Mouse (Mus musculus): ENCODE data around the gene Lmx1b.

Lmx1b gene

DNA sequence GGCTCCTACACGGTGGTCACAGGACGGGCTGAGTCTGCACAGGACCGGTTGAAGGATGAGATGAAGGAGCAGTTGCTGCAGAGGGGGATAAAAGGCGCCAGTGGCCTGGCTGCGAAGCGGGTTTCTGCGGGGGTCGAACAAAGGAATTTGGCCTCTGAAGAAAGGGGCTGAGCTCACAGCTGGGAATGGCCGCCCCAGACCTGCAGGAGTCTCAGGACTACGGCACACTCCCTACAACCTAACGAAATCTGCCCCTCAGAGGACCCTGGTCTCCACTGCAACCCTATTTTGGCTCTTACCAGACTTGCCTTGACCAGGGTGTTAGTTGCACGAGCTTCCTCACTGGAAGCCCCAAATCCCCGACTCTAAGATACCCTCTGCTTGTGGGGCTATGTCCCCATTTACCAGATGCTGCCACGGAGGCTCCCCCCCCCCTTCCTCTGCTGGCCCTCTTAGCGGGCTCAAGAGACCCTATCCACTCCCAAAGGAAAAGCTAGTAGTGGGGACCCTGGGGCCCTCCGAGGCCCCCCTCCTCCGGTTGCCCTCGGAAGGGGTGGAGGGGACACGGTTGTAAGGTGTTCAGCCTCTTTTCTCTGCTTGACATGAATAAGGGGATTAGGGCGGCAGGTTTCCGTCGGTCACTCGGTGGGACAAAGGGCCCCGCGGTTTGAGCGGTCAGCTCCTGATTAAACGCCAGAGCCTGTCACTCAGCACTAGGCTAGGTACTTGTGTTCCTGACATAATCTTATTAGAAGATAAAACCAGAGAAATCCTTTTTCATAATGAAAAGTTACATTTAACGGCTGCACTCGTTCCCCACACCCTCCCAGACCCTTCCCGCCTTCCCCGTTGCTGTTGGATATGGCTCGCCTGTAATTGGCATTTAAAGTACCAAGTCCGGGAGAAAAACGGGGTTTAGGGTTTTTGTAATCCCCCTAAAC is 10.0 kb downstream of the Lmx1b start:
- DNase-seq (ENCODE audit: low read depth, low spot score): no peak

DNA sequence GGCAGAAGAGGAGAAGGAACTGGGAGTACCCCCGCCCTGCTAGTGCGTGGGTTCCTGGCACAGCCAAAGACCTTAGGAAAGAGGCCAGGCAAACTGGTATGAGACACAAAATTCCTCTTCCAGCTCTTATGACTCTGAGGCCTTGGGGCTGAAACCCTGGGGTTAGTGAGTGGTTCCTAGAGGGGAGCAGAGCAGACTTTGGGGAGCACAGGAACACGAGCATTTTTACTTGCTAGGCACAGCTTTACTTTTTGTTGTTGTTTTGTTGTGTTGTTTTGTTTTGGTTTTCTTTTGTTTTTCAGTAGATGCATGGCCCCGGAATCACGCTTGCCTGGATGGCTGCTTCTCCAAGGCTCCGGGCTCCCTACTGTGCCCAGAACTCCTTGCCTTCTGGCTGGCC is 10.7 kb downstream of the Lmx1b start:
- no peak for DNase-seq (ENCODE audit: low read depth, low spot score)

DNA sequence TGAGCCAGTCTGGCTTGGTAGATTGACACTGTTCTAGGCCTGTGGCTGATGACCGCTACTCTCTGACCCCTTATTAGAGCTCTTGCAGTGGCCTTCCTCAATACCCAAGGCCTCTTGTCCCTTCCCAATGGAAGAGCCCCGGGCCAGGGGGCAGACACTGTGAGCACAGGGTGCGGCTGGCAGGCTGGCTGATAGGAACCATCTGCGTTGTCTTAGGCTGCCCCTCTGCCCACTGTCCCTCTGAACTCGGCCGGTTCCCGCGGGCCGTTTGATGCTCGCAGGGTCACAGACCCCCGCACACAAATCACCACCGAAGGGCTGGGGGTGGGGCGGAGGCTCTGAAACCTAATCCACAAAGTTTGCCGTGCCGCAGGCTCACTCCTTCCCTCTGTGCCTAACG is 11.5 kb downstream of the Lmx1b start:
- DNase-seq (ENCODE audit: low read depth, low spot score): no peak

DNA sequence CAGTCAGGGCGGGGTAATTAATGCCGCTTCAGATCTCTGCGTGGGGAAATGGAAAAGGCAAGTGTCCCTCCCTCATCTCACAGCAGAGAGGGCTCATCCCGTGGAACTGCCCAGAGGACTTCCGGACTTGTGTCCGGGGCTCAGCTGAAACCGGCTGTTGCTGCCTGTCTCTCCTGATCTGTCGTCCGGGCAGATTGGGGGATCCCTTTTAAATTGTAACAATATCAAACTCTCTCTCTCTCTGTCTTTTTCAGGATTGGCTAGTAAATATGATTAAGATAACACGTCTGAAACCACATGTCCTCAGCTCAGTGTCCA is 13.3 kb downstream of the Lmx1b start:
- no peak for DNase-seq (ENCODE audit: low read depth, low spot score)

DNA sequence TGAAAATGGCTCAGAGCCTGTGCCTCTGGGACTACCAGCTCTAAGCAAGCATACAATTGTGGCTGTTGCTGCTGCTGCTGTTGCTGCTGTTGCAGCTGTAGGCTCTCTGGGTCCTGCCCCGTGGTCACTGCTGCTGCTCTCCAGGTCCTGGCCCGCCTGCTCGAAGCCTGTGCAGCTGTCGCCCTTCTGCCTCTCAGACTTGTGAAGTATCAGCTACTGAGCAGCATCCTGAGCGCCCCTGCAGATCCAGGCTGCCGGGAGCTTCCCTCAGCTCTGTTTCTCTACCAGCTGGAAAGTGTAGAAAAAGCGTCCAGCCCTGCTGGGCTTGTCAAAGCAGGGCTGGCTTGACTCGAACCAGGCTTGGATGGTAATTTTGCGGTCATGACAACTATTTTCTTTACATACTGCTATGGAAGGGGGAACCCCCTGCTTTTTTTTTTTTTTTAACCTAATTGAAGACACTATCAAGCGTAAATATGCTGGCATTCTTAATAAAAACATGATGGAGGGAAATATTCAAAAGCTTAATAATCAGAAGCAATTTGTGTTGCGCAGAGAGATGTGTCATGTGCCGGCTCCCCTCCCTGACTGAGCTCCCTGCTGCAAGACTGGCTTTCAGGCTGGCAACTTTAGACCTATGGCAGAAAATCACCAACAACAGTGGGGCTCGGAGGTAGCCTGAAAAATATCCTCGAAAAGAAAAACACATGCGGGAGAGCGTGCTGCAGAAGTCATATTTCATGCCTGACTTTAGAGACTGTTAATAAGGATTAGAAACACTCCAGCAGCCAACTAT is 13.9 kb downstream of the Lmx1b start:
- DNase-seq (ENCODE audit: low read depth, low spot score): no peak

DNA sequence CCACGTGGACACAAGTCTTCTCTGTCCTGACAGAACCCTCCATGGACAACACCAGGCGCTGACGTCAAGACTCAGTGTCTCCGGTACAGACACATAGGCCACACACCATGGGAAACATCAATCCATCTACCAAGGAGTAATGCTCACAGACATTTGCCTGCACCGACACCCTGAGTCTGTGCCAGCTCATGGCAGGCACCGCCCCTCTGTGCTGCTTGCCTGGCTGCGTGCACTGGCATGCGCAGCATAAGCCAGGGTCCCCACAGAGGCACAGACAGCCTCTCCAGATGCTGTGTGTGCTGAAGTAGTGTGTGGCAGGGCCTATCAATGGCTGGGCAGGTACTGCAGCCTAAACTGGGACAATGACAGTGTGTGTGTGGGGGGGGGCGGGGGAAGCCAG is 22.6 kb downstream of the Lmx1b start:
- no peak for DNase-seq (ENCODE audit: low read depth, low spot score)

DNA sequence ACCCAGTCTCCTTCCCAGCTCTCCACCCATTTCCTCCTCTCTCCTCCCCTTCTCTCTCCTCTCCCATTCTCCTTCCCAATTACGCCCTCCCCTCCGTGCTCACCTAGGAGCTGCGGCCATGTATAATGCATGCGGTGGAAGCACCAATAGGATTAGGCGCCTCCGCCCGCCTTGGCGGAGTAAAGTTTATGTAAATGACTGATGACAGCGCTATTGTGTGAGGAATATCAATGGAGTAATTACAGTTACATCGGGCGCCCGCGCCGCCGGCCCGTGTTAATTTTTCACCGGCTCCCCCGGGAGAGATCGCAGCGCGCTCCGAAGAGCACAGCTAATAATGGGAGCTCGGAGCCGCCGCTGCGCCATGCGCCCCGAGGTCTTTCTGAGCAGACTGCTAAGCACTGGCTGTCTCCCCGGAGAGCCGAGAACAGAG is 23.9 kb downstream of the Lmx1b start:
- no peak for DNase-seq (ENCODE audit: low read depth, low spot score)

DNA sequence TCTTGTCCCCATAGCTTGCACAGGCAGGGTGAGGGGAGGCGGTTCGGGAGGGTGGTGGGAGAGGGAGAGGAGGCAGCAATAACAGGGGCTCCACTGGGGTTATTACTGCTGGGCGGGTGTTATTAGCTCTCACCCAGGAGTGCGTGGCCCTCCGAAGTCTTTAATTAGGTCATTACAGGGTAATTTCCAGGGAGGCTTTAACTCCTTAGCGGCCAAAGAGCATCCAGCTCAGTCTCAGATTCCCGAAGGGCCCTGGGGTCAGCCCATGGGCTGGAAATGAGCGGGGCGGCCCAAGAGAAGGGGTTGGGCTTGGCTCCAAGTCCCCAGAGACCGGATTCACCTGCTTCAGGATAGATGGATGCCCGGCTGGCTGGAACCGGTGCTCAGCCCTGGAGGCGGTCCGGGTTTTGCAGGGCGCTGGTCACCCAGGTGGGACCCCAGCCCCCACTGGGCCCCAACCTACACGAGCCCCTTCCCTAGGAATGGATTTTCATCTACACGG is 24.4 kb downstream of the Lmx1b start:
- DNase-seq (ENCODE audit: low read depth, low spot score): no peak

DNA sequence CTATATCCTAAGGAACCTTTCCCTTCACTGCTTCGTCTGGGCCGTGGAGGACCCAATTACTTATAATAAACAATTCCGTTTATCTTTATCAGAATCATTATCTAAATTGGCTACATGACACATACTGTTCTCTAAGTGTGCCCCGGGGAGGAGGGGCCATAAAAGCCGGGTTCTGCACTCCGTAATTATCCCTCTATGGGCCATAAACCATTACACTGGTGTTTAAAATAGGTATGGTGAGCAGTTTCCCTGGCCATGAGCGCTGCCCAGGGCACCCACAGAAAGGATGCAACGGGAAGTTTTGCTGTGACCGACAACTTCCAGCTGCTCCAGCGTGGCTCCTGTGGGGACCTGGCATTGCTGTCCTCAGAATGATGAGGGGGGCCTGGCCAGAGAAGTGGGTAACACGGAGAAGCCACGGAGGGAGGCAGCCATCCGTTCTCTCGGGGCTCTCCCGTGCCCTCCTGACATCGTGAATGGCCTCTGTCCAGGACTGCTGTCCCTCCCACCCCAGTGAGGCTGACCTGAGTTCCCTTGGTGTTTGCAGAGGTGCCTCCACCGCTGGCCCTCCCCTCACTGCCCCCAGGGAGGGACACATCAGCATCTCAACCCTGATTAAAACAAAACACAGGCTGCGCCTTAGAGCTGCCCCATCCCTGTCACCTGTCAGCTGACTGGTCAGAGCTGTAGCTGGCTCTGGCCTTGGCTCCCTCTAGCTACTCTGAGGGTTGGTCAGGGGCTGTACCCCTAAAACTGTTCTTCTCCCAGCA is 34.6 kb downstream of the Lmx1b start:
- no peak for DNase-seq (ENCODE audit: low read depth, low spot score)

DNA sequence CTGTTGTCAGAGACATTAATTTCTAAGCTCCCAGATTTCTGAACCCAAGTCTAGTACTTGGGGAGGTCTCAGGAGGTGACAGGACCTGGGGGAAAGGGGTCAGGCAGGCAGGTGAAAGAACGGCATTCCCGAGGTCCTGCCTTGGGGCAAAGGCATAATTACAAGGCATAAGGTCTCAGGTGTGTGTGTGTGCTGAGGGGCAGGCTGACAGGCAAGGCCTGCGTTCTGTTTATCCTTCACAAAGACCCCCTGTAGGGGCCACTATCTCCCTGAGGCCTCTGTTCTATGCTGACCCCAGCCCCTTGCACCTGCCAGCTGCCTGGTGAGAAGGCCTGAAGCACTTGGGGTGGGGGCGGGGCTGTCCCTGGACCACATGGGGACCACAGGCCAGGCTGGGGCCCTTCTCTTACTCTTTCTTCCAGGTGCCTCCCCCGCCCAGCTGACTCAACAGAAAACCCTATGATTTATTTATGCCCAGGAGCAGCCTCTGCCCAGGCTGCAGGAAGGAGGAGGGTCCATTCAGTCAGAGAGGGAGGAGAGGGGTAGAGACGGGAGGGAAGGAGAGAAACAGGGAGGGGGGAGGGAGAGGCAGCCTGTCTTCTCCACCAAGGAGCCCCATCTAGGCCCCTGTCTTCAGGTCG is 35.3 kb downstream of the Lmx1b start:
- DNase-seq (ENCODE audit: low read depth, low spot score): no peak

DNA sequence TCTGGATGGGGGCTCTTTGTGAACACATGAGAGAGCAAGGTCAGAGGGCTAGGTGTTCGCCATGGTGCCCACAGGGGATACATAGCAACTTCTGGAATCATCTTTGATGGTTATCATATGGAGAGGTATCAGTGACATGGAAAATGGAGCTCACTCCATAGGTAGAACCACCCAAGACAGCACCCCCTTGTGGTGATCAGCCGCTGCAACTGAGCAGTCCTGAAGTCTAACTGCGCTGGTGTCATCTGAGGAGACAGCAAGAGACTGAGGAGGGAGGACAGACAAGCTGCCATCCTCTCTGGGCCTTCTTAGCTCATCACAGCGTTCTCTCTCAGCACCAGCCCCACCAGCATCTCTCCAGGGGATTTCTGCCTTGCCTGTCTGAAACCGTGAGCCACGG is 39.8 kb downstream of the Lmx1b start:
- no peak for DNase-seq (ENCODE audit: low read depth, low spot score)

DNA sequence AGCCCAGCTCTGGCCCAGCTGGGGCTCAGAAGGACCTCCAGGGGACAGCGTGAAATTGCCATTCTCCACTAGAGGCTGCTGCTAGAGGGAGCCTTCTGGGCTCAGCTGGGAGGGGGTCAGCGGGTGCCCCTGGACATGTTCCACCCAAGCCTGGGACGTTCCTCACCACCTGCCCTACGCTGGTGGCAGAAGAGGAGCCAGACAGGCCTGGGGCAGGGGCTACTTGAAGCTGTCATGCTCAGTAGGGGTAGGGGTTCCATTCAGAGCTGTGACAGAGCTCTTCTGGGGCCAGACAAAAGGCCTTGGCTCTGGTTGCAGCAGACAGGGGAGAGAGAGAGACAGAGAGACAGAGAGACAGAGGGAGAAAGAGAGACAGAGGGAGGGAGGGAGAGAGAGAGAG is 42.9 kb downstream of the Lmx1b start:
- no peak for DNase-seq (ENCODE audit: low read depth, low spot score)

DNA sequence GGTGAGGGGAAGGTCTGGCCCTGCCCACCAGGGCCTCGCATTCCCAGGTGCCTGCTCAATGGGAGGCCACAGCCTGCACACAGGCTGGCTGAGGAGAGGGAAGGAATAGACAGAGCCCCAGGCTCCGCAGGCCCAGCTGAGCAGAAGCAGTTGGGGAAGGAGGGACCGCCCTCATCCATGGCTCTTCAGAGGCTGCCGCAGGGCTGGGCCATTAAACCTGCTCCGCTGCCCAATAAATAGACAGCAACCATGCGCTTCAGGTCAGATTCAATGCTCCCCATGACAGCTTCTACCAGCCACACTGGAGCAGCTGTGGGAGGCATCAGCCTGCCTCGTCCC is 45.3 kb downstream of the Lmx1b start:
- no peak for DNase-seq (ENCODE audit: low read depth, low spot score)

DNA sequence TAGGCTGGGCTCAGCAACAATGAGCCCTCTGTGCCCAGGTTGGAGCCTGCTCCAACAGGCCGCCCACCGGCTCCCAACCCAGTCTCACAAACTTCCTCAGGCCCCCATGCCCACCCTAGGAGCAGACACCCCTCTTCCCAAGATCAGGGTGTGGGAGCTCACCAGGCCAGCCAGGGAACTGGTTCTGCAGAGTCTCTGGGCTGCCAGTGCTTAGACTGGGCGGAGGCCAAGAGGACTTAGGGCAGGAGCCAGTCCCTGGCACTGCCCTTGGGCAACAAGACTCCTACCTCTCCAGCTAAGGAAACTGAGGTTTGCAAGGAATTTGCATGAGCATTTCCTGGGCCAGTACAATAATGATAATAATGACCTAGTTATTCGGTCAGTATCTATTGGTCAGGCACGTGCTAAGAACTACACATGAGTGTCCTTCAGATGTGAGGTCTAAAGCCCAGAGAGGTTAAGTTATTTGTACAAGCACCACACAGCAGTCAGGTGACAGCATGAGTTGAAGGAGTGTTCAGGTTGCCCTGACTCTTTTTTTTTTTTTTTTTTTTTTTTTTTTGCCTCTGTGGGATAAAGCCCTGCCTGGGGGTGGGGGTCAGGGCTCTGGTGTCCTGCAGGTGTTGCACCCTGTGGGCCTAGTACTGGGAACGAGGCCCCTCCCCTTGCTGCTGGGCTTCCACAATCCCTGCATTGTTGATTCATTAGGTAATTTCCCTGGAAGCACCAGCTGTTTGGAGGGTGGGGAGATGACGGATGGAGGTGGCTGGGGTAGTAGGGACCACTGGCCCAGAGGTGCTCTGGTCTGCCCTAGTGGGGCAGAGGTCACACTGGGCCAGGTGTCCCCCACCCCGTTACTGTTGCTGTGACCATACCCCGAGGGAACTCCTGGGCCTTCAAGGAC is 45.9 kb downstream of the Lmx1b start:
- DNase-seq (ENCODE audit: low read depth, low spot score): no peak

DNA sequence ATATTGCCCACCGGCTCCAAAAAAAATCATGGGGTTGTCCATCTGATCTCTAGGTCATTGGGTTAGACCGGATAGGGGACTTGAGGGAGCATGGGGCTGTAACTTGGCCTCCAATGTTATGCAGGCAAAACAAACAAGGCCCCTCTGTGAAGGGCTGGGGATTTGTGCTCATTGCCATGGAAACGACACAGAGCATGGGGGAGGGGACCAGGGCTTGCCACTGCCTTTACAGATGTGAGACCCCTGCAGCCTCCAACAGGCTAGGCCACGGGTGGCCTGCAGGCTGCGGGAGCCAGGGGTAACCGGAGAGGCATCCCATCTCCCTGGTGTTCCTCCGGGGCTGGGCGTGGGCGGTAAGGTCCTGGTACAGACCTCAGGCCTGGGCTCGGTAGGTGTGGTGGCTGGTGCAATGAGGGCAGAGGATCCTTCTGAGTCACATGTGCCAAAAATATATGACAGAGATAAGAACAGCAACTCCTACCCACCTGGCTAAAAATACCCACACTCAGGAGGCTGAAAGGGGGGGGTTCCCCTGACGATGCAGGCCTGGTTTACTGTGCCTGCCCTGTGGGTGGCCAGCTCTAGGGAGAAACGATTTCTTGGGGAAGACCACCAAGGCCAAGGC is 47.3 kb downstream of the Lmx1b start:
- DNase-seq (ENCODE audit: low read depth, low spot score): no peak

DNA sequence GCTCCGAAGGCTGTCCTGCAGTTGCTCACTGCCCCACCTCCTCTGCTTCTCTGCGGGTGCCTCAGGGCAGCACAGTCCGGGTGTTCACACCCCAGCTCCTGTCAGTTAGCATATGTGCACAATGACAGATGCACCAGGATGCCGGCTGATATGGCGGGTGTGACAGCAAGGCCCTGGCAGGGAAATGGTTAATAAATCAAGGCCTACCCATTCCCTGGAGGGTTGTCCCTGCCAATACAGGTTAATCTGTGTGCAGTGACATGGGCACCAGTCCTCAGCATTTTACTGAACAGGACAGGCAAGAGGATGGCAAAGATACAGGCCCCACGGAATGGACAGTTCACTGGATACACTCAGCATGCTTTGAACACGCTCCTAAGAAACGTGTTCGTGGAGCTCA is 51.0 kb downstream of the Lmx1b start:
- no peak for DNase-seq (ENCODE audit: low read depth, low spot score)

DNA sequence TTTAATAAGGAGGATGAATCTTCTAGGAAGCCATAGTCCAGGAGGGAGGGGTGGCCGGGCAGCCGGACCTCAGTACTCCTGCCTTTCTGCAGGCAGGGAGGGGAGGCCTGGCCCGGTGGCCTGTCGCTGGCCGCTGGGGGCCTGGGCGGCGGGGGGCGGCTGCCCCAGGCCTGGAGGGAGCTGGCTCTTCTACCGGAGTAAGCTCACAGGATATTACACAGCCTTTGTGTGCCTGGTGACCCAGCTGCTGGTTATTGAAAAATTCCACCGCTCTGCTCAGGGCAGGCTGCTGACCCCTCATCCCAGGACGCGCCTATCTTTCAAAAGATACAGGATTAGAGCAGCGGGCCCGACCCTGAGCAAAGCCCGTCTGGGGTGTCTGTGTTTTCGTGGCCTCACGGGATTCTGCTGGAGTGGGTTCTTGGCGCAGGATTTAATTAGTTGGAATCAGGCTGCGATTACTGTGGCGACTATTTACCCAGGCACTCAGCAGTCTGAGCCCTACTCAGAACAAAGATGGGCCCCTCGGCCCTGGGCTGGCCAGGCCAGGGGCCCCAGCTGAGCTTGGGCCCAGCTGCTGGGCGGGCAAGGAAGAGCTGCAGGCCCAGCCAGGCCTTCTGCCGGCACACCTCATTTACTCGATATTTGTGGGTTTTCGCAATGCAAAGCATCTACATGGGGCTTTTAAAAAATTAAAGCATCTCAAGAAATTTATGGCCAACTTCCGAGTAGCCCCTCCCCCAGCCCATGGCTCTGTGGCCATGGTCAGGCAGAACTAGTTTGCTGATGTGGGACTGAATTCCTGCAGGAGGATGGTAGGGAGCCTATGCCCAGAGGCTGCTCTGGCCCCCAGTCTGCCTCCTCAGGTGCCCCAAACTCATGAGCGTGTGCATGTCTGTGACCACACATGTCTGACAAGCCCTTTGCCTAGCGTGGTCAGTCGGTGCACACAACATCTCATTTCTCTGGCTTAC is 55.1 kb downstream of the Lmx1b start:
- no peak for DNase-seq (ENCODE audit: low read depth, low spot score)

DNA sequence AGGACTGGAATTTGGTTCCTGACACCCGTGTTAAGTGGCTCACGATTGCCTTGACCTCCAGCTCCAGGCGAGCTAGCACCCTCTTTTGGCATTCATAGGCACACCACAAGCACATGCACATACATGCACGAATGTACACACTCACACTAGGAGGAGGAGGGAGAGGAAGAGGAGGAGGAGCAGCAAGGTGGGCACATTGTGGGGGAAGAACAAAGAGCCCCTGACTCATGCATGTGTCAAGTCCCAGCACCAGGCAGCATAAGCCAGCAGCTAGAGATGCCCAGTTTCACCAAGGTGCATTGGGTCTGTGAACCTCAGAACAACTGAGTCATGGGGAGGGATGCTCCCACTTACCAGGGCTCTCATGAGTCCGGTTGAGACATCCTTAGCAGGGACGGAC is 56.5 kb downstream of the Lmx1b start:
- DNase-seq (ENCODE audit: low read depth, low spot score): no peak

DNA sequence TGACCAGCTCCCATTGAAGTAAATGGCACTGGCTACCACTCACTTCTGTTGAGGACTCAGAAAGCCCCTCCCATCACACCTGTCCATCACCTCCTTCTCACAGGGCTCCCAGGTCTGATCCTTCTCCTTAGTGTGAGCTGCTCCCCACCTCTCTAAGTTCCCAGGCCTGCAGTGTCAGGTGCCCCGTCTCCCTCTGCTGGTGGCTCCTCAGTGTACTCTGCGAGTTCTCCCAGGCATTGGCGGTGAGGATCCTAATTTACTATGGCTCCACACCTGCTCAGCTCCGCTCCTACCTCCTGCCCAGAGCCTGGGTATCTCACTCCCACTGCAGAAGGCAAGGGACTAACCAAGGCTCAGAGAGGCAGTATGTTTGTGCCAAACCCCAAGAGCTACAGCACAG is 57.0 kb downstream of the Lmx1b start:
- DNase-seq (ENCODE audit: low read depth, low spot score): no peak

Measured in retina, adult 2 months (tissue).